Mouse (Mus musculus) Patski (cell line): ENCODE measurements around the gene Eef1a1. TPM values are rescaled to one million over a fixed set of nuclear protein-coding genes. Genes with fewer than 3 reads are reported as not detected.
"Not testable (repeated sequence)": the region's sequence is repeated elsewhere in the genome, so short reads cannot be mapped to it uniquely, and the experiment has no call there.

Experiments
- ATAC-seq: fragments of 100-300 bp; one replicate; pipeline ENCODE4 v1.8.0; 2021
- CTCF ChIA-PET: fragments of 350-600 bp; sonication (Branson Sonifier 250); formaldehyde crosslinking; loops from one replicate; lab custom pipeline; 2022; ENCODE audit warnings: inconsistent platforms; lab: Charles Lee
- POLR2A ChIA-PET: fragments of 350-600 bp; sonication (Branson Sonifier 250); formaldehyde crosslinking; loops from one replicate; lab custom pipeline; 2022; ENCODE audit warnings: antibody characterized with exemption, inconsistent platforms; lab: Charles Lee
- DNase-seq: peaks from one replicate; pipeline ENCODE4 v3.0.0-alpha.2; 2011; ENCODE audit warnings: low read depth, low spot score
- H3K27me3 ChIP-seq: fragments of 371-371 bp; one replicate; pipeline ENCODE4 v1.5.1; 2021
- CTCF ChIP-seq: fragments of 100-300 bp; IDR thresholded peaks from one replicate; pipeline ENCODE4 v1.5.1; 2021
- in situ Hi-C: fragments of 300-500 bp; cut with MboI; formaldehyde crosslinking; loops from 3 replicates; pipeline ENCODE4 v1.11.1; 2018; ENCODE audit warnings: low pct_unique_long_range_greater_than_20kb, mixed read lengths
- polyA plus RNA-seq: library from polyadenylated mRNA; unstranded; gene quantifications from one replicate; pipeline ENCODE4 v1.2.3, GENCODE M21; 2021

Gene Eef1a1
- polyA plus RNA-seq, 1 experiment from 2014 or later: 8,737 TPM

- POLR2A ChIA-PET: interaction anchor here (0.8 to 2.1 kb wide), 4 partner anchors 13 to 31 kb away, joined by 3 to 7 read pairs (median 5); no protein-coding TSS in a partner anchor
- TF ChIP-seq CTCF: no peak
These were observed 11.4 kb upstream of the Eef1a1 start for GRCm38 (mm10) chr9:78500386-78500785.

GRCm38 (mm10) chr9:78493171-78493570 is 4.2 kb upstream of the Eef1a1 start:
- DNase-seq (no peak), ATAC-seq (no peak)
- in situ Hi-C loops: no loop called here
- CTCF ChIA-PET: no interaction called here
- H3K27me3 ChIP-seq: no peaks in the 10 kb centered on the region
- POLR2A ChIA-PET: no interaction called here
- TF ChIP-seq CTCF: no peak

More at GRCm38 (mm10) chr9:78500386-78500785, 11.4 kb upstream of the Eef1a1 start:
- peak; percentile 21 for ATAC-seq
- no peak for DNase-seq
- no peaks in the 10 kb centered on the region for H3K27me3 ChIP-seq
- in situ Hi-C loops: no loop called here
- CTCF ChIA-PET: interaction anchor here (0.8 to 2.1 kb wide), 8 partner anchors 9 to 70 kb away, joined by 3 to 7 read pairs (median 4); no protein-coding TSS in a partner anchor

- POLR2A ChIA-PET: no interaction called here
- DNase-seq (no peak), ATAC-seq (no peak)
- CTCF ChIA-PET: no interaction called here
- in situ Hi-C loops: no loop called here
- H3K27me3 ChIP-seq: no peaks in the 10 kb centered on the region
- no peak for TF ChIP-seq CTCF
These were observed 3.3 kb upstream of the Eef1a1 start for GRCm38 (mm10) chr9:78492254-78492653.

- ATAC-seq (no peak), DNase-seq (no peak)
- H3K27me3 ChIP-seq: no peaks in the 10 kb centered on the region
- ChIA-PET CTCF (interaction anchor here (1.4 kb wide), 1 partner anchor 9 kb away, joined by 6 read pairs; no protein-coding TSS in a partner anchor), POLR2A (interaction anchor here (0.8 kb wide), 1 partner anchor 11 kb away, joined by 3 read pairs; no protein-coding TSS in a partner anchor)
- in situ Hi-C loops: no loop called here
- no peak for TF ChIP-seq CTCF
These were observed 2.2 kb upstream of the Eef1a1 start for GRCm38 (mm10) chr9:78491169-78491568.

- CTCF ChIA-PET: interaction anchor here (1.0 to 1.7 kb wide), 2 partner anchors 15 to 39 kb away, joined by 4 to 5 read pairs; no protein-coding TSS in a partner anchor
- H3K27me3 ChIP-seq, DNase-seq, in situ Hi-C loops, ATAC-seq: not testable (repeated sequence)
- POLR2A ChIA-PET: interaction anchor here (0.5 to 1.5 kb wide), 2 partner anchors 13 to 40 kb away, joined by 3 to 4 read pairs; no protein-coding TSS in a partner anchor
These were observed 930 bp downstream of the Eef1a1 start for GRCm38 (mm10) chr9:78488021-78488420.

- TF ChIP-seq CTCF: no peak
- CTCF ChIA-PET: no interaction called here
- no peaks in the 10 kb centered on the region for H3K27me3 ChIP-seq
- ATAC-seq (no peak), DNase-seq (no peak)
- POLR2A ChIA-PET: no interaction called here
- in situ Hi-C loops: no loop called here
These were observed 4.3 kb downstream of the Eef1a1 start for GRCm38 (mm10) chr9:78484660-78485059.

GRCm38 (mm10) chr9:78482386-78482785 is 6.6 kb downstream of the Eef1a1 start:
- CTCF ChIA-PET: interaction anchor here (1.0 to 1.9 kb wide), 5 partner anchors 18 to 50 kb away, joined by 3 to 4 read pairs (median 3); no protein-coding TSS in a partner anchor
- POLR2A ChIA-PET: interaction anchor here (0.8 to 6.0 kb wide), 8 partner anchors 18 to 60 kb away, joined by 3 to 29 read pairs (median 6); partner anchors contain the start of genes Gm17324 and Mto1
- no peak for TF ChIP-seq CTCF
- DNase-seq (no peak), ATAC-seq (no peak)
- in situ Hi-C loops: no loop called here
- H3K27me3 ChIP-seq: no peaks in the 10 kb centered on the region

GRCm38 (mm10) chr9:78481423-78482331 is 7.3 kb downstream of the Eef1a1 start:
- POLR2A ChIA-PET: interaction anchor here (0.6 to 6.0 kb wide), 16 partner anchors 17 to 68 kb away, joined by 3 to 29 read pairs (median 4); partner anchors contain the start of genes Gm17324 and Mto1
- in situ Hi-C loops: no loop called here
- peak; percentile 88 for ATAC-seq
- peak; percentile 94 for DNase-seq
- no peak for TF ChIP-seq CTCF
- CTCF ChIA-PET: interaction anchor here (0.8 to 1.9 kb wide), 6 partner anchors 18 to 50 kb away, joined by 3 to 4 read pairs (median 3); no protein-coding TSS in a partner anchor
- H3K27me3 ChIP-seq: no peaks in the 10 kb centered on the region

- DNase-seq: no peak
- H3K27me3 ChIP-seq: no peaks in the 10 kb centered on the region
- TF ChIP-seq CTCF: no peak
- POLR2A ChIA-PET: interaction anchor here (0.6 to 6.0 kb wide), 15 partner anchors 9 to 381 kb away, joined by 3 to 29 read pairs (median 4); partner anchors contain the start of genes Gm17324 and Mto1
- in situ Hi-C loops: no loop called here
- peak; percentile 11 for ATAC-seq
- CTCF ChIA-PET: interaction anchor here (0.8 kb wide), 1 partner anchor 46 kb away, joined by 3 read pairs; no protein-coding TSS in a partner anchor
These were observed 8.1 kb downstream of the Eef1a1 start for GRCm38 (mm10) chr9:78480706-78481358.

- CTCF ChIA-PET, in situ Hi-C loops, H3K27me3 ChIP-seq, ATAC-seq, DNase-seq: not testable (repeated sequence)
- POLR2A ChIA-PET: interaction anchor here (0.9 to 6.0 kb wide), 10 partner anchors 9 to 70 kb away, joined by 3 to 29 read pairs (median 4); partner anchors contain the start of genes Gm17324 and Mto1
These were observed 8.7 kb downstream of the Eef1a1 start for GRCm38 (mm10) chr9:78480227-78480626.

- ATAC-seq, in situ Hi-C loops, DNase-seq, H3K27me3 ChIP-seq: not testable (repeated sequence)
- POLR2A ChIA-PET: interaction anchor here (6.0 kb wide), 1 partner anchor 24 kb away, joined by 29 read pairs; no protein-coding TSS in a partner anchor
- CTCF ChIA-PET: interaction anchor here (2.1 kb wide), 1 partner anchor 69 kb away, joined by 6 read pairs; no protein-coding TSS in a partner anchor
These were observed 9.6 kb downstream of the Eef1a1 start for GRCm38 (mm10) chr9:78479308-78479707.

GRCm38 (mm10) chr9:78478009-78478605 is 10.8 kb downstream of the Eef1a1 start:
- ATAC-seq, DNase-seq, in situ Hi-C loops, H3K27me3 ChIP-seq: not testable (repeated sequence)
- ChIA-PET CTCF (interaction anchor here (0.7 to 3.7 kb wide), 5 partner anchors 22 to 74 kb away, joined by 3 to 13 read pairs (median 6); no protein-coding TSS in a partner anchor), POLR2A (interaction anchor here (6.0 kb wide), 1 partner anchor 26 kb away, joined by 29 read pairs; no protein-coding TSS in a partner anchor)
